Mouse (Mus musculus) stomach, postnatal 0 days (tissue): ENCODE results near the gene Fkbp5.

Source experiments
- CTCF ChIP-seq: IDR thresholded peaks from 2 replicates; pipeline ENCODE4 v1.5.1; 2016; ENCODE audit warnings: antibody characterized with exemption, low read depth, mild to moderate bottlenecking, moderate library complexity
- EP300 ChIP-seq: optimal IDR thresholded peaks from 2 replicates; pipeline ENCODE3; 2016; ENCODE audit warnings: antibody characterized with exemption

DNA sequence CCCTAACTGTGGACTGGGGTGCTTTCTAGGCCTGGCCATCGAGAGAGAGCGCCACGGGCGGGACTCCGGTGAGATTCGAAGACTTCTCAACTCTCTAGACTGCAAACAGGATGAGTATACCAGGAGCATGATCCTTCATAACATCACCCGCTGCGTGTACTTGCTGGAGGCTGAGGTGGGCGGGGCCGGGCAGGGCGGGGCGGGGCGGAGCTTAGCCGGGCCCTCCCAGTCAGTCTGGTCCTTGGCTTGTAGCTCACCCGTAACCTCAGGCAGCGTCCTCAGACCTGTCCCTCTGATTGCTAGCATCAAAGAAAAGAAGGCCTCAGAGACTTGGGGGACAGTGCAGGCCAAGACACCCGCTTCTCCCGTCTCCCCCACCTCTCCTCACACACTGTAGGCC, 14.6 kb upstream of the Fkbp5 start:
- TF ChIP-seq CTCF (no peak), EP300 (no peak)
